Mouse (Mus musculus) gonadal fat pad, adult 2 months (tissue): ENCODE results near the gene Cfdp1. TPM values are rescaled to one million over a fixed set of nuclear protein-coding genes. Genes with fewer than 3 reads are reported as not detected.

Source experiments
- DNase-seq: peaks from one replicate; pipeline ENCODE4 v3.0.0-alpha.2; 2012; ENCODE audit warnings: low read depth
- polyA plus RNA-seq: library from polyadenylated mRNA; depleted of rRNA; stranded (reverse); fragments of >200 nt; gene quantifications from 2 replicates; pipeline ENCODE4 v1.2.3, GENCODE M21; 2012

Cfdp1 gene
- polyA plus RNA-seq, 1 experiment, result 6.5 TPM

DNA sequence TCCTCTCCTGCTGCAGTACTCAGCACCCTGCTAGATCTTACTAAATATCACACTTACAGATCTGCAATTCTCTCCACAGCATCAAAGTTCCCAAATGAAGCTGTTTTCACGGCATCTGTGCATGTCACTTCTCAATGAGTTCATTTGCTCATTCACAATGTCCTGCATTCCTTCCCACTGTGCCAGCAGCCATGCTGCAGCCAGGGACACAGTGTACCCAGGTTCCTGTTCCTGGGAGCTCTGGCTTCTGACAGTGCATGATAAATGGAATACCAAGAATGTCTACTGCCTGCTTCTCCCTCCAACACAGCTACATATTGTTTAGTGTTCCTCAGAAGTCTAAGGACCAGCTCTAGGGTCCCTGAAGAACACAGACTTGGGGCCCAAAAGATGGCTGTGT is 57.6 kb downstream of the Cfdp1 start:
- no peak for DNase-seq

- DNase-seq, result no peak
Observed at GRCm38 (mm10) chr8:111793324-111793917, 60.7 kb downstream of the Cfdp1 start.

GRCm38 (mm10) chr8:111789639-111790038 is 64.5 kb downstream of the Cfdp1 start:
- no peak for DNase-seq

GRCm38 (mm10) chr8:111789200-111789599 is 64.9 kb downstream of the Cfdp1 start:
- no peak for DNase-seq

DNA sequence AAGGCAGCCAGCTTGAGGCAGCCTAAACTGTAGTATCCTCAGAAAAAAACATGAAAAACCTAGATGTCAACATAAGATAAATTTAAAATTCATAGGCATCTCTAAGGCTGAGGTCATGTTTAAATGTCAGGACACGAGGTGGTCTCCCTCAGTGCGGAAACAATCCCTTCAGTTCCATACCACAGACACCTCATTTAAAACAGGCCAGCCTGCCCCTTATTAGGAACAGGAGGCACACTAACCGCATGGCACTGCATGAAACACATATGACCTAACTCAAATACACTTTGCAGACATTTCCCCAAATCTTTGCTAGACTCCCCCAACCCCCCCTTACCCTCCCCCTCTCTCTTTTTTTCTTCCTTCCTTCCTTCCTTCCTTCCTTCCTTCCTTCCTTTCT is 65.6 kb downstream of the Cfdp1 start:
- DNase-seq, result no peak

GRCm38 (mm10) chr8:111788085-111788484 is 66.0 kb downstream of the Cfdp1 start:
- DNase-seq, result no peak

DNA sequence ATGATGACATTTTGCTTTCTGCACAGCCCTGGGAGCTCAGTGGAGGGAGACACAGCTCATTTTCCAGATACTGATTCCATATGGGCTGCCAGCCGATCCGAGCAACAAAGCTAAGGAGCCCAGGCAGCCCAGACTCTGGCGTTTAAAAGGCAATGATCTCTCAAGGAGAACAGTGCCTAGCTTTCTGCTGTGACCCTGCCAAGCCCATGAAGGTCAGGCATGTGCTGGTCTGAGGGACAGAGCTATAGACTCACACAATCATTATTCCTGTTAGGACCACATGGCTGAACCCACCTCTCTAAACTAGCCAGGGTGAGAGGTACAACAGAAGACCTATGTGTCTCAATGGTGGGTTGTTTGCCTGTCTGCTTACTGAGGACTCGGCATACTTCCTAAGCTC is 66.4 kb downstream of the Cfdp1 start:
- DNase-seq, result no peak

- no peak for DNase-seq
Observed at GRCm38 (mm10) chr8:111786701-111787588, 67.1 kb downstream of the Cfdp1 start.

GRCm38 (mm10) chr8:111786116-111786515 is 68.0 kb downstream of the Cfdp1 start:
- no peak for DNase-seq

GRCm38 (mm10) chr8:111782671-111783394 is 71.3 kb downstream of the Cfdp1 start:
- DNase-seq, result no peak

DNA sequence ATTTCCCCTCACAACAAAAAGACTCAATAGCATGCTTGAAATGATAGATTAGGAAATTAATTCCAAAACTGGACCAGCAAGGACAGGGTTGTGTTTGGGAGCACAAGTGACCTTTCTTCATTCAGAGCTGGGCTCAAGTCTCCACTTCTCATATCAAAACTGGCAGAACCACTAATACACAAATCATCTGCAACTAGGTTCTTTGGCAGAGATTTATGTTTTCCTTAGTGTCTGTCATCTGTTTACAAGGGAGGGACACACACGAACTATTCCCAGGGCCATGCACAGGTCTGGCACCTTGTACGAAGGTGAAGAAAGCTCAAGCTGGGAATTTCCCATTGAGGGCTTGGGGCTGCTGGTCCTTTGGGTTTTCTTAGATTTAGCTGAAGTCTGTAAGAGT is 71.9 kb downstream of the Cfdp1 start:
- no peak for DNase-seq

DNA sequence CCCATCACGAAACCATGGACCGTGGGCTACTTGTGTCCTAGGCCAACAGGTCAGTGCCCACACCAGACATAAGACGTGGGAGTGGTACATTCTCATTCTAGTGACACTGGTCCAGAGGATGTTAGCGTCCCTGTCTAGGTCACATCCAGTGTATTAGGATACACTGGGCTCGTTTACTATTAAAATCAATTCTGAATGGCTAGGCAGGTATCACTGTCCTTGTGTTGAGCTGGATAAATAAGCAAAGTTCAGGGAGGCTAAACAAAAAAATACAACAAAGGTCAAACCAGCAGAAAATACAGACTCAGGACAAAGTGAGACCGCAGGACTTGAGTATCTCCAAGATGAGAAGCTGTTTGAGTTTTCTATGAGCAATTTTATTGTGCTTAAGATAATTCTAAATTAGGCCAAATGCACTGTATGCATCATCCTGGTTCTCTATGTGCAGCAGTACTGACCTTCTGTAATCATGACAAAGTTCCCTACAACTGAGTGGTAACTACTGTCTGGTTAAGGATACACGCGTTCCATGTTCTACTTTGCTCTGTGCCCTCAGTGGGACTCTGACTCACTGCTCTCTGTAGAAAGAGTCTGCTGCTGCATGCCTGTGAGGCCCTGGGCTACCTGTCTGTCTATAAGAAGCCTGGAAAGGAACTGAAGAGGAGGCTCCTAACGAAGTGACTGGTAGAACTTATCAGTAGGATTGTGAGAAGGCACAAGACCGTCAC is 73.2 kb downstream of the Cfdp1 start:
- DNase-seq, result no peak

DNA sequence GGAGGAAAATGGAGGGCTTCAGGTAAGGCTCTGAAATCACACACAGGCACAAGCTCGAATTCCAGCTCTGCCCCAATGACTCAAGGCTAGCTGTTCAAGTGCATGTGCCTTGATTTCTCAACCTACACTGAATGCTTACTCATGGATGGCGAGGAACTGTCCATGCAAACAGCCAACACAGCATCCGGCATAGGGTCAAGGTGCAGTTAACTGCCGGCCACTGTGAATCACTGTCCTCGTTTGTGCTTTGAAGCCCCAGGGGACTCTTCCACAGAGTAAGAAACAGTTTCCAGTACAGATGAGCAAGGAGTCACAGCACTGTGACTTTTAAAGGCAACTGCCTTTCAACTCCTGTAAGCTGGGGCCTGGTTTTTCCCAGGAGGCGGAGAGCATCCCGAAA is 74.4 kb downstream of the Cfdp1 start:
- DNase-seq, result no peak

GRCm38 (mm10) chr8:111778801-111779200 is 75.3 kb downstream of the Cfdp1 start:
- DNase-seq, result no peak

DNA sequence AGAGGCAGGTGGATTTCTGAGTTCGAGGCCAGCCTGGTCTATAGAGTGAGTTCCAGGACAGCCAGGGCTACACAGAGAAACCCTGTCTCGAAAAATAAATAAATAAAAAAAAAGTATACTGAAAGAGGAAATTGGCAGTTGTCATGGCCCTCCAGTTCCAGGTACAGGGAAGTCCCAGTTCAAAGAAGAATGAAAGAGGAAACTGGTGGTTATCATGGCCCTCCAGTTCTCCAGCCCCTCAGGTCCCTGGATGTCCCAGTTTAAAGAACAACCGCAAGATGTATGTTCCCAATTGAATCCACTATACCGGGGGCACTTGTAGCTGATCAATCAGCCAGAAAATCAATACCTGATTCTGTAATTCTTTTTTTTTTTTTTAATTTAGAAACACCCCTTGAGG is 77.6 kb downstream of the Cfdp1 start:
- no peak for DNase-seq

GRCm38 (mm10) chr8:111775766-111776165 is 78.3 kb downstream of the Cfdp1 start:
- no peak for DNase-seq

- no peak for DNase-seq
Observed at GRCm38 (mm10) chr8:111773476-111773875, 80.6 kb downstream of the Cfdp1 start.

DNA sequence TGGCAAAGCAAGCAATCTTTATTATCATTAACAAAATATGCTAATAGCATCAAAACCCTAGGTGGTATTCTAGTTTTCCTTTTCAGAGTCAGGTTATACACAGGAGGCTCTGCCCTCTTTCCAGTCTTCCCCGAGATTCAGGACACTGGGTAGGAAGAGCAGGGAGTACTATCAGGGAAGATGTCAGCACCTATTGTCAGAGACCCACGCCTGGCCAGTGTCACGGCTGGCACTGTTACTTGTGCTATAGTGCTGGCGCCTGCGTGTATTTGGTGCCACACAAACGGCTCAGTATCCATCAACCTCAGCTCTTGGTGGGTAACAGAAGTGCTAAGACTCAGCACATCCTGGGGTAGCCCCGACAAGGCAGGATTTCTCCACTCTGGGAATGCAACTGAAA is 81.0 kb downstream of the Cfdp1 start:
- no peak for DNase-seq

GRCm38 (mm10) chr8:111772083-111772482 is 82.0 kb downstream of the Cfdp1 start:
- no peak for DNase-seq

GRCm38 (mm10) chr8:111771625-111772020 is 82.5 kb downstream of the Cfdp1 start:
- DNase-seq, result no peak

DNA sequence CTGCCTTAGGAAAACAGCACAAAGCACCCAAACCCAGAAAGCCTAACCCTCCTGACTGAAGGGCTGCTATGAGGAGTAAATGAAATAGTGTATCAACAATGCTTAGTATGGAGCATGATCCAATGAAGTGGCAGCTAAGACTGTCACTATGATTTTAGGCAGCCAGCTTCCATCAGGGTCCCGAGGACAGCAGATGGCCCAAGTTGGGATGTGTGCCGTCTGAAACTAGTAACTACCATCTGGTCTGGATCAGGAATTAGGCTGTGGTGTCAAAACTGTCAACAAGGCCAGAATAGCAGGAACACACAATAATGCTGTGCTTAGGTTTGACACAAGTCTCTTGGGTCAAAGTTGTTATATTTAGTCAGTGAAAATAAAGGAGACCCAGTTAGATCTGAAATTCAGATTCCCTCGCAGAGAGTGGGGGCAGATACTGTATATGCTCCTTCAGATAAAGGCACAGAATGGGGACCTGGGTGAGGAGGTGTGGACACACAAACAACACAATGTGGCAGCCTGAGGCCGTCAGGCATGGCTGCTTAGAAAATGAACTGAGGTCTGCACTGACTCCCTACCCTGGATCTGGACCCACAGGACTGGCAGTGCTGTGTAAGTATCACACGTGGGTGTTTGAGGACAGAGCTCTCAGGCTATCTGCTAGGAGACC is 83.0 kb downstream of the Cfdp1 start:
- DNase-seq, result no peak
